Mouse (Mus musculus) midbrain, embryonic 13.5 days (tissue): ENCODE data around the gene Lhx9. TPM values are rescaled to one million over a fixed set of nuclear protein-coding genes. Genes with fewer than 3 reads are reported as not detected.
"Not testable (repeated sequence)": the region's sequence is repeated elsewhere in the genome, so short reads cannot be mapped to it uniquely, and the experiment has no call there.

ENCODE experiments used
- ATAC-seq: fragments of 200-750 bp; cut with Nextera tagmentation; 2 replicates; pipeline ENCODE4 v1.8.0; 2017; ENCODE audit warnings: mild to moderate bottlenecking, moderate TSS enrichment, moderate library complexity
- H3K27ac ChIP-seq: fragments of 300-500 bp; sonication (generic); 2 replicates; pipeline ENCODE4 v1.5.1; 2015; ENCODE audit warnings: inconsistent platforms, mild to moderate bottlenecking, moderate library complexity
- H3K27me3 ChIP-seq: fragments of 300-500 bp; sonication (generic); 2 replicates; pipeline ENCODE4 v1.6.1; 2015; ENCODE audit warnings: mild to moderate bottlenecking, inconsistent platforms
- H3K36me3 ChIP-seq: fragments of 300-500 bp; sonication (generic); 2 replicates; pipeline ENCODE4 v1.6.1; 2015; ENCODE audit warnings: mild to moderate bottlenecking, inconsistent platforms
- H3K4me1 ChIP-seq: fragments of 300-500 bp; sonication (generic); replicated peaks from 2 replicates; pipeline ENCODE4 v1.6.1; 2015; ENCODE audit warnings: inconsistent platforms
- H3K4me2 ChIP-seq: fragments of 300-500 bp; sonication (generic); replicated peaks from 2 replicates; pipeline ENCODE4 v1.6.1; 2015; ENCODE audit warnings: moderate library complexity, mild to moderate bottlenecking, inconsistent platforms
- H3K4me3 ChIP-seq: fragments of 300-500 bp; sonication (generic); replicated peaks from 2 replicates; pipeline ENCODE4 v1.5.1; 2015; ENCODE audit warnings: mild to moderate bottlenecking, inconsistent platforms
- H3K9ac ChIP-seq: fragments of 300-500 bp; sonication (generic); replicated peaks from 2 replicates; pipeline ENCODE4 v1.6.1; 2015; ENCODE audit warnings: mild to moderate bottlenecking, inconsistent platforms
- H3K9me3 ChIP-seq: fragments of 300-500 bp; sonication (generic); 2 replicates; pipeline ENCODE4 v1.6.1; 2016; ENCODE audit warnings: mild to moderate bottlenecking, inconsistent platforms
- WGBS: fragments of 180-500 bp; shearing (Covaris S2); methylation state at CpG from one replicate; pipeline ENCODE4 v1.1.7; 2015; 5-methylcytosine and 5-hydroxymethylcytosine counted together
- polyA plus RNA-seq: library from polyadenylated mRNA; unstranded; fragments of >200 nt; fragmentation: Nextera tagmentation; extraction: Ambion mirVana; gene quantifications from 2 replicates; pipeline ENCODE4 v1.2.1, GENCODE M21; 2015

Lhx9 gene
- polyA plus RNA-seq: 132 and 143 TPM in 2 replicates

DNA sequence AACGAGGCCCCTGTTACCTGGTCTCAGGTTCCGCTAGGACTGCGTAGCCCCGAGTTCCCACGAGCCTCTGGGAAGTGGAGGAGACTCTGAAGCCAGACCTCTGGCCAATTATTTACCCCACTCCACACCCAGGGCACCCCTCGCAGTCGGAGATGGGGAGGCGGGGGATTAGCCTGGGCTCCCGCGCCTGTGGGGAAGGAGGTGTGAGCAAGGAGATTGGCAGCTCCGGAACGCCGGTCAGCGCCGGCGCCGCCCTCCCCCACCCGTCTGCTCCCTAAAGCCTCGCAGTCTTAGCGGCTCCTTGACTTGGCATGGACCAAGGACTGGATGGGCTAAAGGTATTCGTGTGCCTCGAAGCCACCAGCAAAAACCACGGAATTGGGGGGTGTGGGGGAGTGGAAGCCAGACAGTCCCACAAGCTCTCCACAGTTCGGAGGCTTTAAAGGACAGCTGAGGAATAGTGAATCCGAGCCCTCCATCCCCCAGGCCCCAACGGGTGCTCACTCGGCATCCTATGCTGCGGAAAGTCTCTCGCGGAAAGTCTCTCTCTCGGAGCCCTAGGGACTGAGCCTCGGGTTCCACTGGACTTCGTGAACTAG, at the start of gene Lhx9:
Gene Lhx9 (minus strand): TSS at position 67 of the 599 bp plus-strand sequence.
- Histone ChIP-seq H3K27me3 (peaks cover 72% of the 10 kb centered on the region), H3K9ac (peak within 1 kb of the TSS; percentile 95), H3K4me2 (peak within 1 kb of the TSS; percentile 67), H3K4me1 (peaks cover 26% of the 10 kb centered on the region), H3K36me3 (peaks cover 10% of the 10 kb centered on the region; the same call in 1 of the 2 replicates), H3K4me3 (peak within 1 kb of the TSS; percentile 55), H3K27ac (peak within 1 kb of the TSS; percentile 90), H3K9me3 (no peaks in the 10 kb centered on the region)
- WGBS: under 1% methylated on average over 33 of the region's 33 CpGs
- ATAC-seq: peak; percentile 79

DNA sequence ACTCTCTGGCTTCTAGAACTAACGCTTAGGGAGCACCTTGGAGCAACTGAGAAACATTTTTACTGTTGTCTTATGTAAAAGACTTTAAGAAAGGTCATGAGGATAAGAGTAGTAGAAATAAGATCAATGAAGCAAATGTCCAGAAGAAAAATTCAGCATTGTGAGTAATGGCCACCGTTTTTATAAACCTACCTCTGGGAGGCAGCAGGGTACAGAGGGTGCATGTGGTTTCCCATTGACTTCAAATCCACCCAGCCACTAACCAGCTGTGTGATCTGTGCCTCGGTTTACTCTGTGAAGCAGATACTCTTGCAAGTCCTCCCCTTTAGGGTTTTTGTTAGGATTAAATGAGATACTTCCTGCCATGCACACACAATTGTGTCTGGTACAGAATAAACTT, 47.7 kb upstream of the Lhx9 start:
- ATAC-seq: no peak
- no peak overlapping the region for H3K4me2 ChIP-seq
- H3K9ac ChIP-seq: no peak overlapping the region
- no peak overlapping the region for H3K4me3 ChIP-seq
- no peaks in the 10 kb centered on the region; the same call in 1 of the 2 replicates for H3K9me3 ChIP-seq
- no peaks in the 10 kb centered on the region for H3K27me3 ChIP-seq
- H3K4me1 ChIP-seq: no peaks in the 10 kb centered on the region
- no peak overlapping the region for H3K27ac ChIP-seq
- 84% methylated on average over 3 of the region's 3 CpGs for whole genome bisulfite sequencing
- H3K36me3 ChIP-seq: no peaks in the 10 kb centered on the region

DNA sequence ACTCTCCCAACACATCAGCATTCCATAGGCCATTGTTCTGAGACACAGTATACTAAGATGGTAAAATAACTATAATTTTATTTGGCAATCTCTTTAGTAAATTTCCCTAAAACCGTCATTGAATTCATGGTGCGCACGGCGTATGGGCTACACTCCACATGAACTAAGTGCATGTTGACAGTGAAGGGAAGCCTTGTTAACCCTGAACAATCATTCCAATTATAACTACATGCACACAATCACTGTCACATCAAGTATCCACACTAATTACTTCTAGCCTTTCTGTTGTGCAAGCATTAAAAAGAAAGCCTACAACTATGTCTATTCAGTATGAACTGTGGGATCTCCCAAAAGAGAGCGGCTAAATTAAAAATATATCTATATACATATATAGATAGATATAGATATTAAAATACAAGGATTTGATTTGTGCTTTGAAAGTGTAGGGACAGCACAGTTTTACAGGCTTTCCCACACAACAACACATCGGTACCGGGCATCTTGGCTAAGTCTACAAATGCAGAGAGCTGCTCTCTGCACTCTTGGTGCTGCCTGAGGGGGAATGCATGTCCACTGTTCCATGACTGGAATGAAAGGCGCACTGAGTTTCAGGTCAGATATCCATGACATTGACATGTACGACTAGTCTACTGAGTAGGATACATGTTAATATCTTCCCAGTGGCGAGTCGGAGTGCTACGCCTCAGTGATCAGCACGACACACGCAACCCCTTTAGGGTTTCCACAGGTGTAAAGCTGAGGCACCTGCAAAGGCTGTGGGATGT, 29.3 kb upstream of the Lhx9 start:
- Histone ChIP-seq H3K9me3 (no peaks in the 10 kb centered on the region), H3K36me3 (no peaks in the 10 kb centered on the region), H3K4me3 (no peak overlapping the region), H3K27me3 (no peaks in the 10 kb centered on the region), H3K27ac (no peak overlapping the region), H3K4me2 (no peak overlapping the region), H3K4me1 (no peaks in the 10 kb centered on the region), H3K9ac (no peak overlapping the region)
- no peak for ATAC-seq
- 92% methylated on average over 14 of the region's 14 CpGs for WGBS

DNA sequence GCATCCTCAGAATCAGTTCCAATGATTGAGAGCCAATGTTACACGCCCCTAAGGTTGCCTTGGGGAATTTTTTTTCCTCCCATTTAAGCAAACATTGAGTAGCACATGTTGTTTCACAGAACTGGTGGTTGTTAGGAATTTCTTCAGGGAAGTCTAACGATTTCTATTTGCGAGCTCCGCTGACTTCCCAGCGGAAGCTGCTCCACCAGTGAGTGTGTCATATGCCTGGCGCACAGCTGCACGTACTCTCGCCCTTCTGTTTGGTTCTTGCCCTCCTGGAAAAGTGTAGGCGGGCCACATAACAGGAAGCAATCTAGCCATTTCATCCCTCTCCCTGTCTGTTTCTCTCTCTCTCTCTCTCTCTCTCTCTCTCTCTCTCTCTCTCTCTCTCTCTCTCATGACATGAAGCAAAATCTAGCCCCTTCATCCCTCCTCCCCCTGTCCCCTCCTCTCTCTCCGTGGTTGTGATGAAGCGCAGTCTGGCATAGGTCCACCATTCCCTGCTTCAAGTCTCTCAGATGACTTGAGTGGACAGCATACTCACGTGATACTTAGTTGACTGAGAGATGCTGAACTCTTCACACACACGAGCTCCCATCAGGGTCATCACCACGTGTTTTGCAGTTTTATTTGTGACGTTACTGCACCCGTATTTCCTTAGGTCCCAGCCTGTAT, 28.1 kb upstream of the Lhx9 start:
- Histone ChIP-seq H3K4me2 (no peak overlapping the region), H3K27me3 (no peaks in the 10 kb centered on the region), H3K9ac (no peak overlapping the region), H3K4me3 (no peak overlapping the region), H3K4me1 (no peaks in the 10 kb centered on the region), H3K36me3 (no peaks in the 10 kb centered on the region), H3K27ac (no peak overlapping the region), H3K9me3 (no peaks in the 10 kb centered on the region)
- ATAC-seq: no peak
- 80% methylated on average over 16 of the region's 16 CpGs for WGBS

DNA sequence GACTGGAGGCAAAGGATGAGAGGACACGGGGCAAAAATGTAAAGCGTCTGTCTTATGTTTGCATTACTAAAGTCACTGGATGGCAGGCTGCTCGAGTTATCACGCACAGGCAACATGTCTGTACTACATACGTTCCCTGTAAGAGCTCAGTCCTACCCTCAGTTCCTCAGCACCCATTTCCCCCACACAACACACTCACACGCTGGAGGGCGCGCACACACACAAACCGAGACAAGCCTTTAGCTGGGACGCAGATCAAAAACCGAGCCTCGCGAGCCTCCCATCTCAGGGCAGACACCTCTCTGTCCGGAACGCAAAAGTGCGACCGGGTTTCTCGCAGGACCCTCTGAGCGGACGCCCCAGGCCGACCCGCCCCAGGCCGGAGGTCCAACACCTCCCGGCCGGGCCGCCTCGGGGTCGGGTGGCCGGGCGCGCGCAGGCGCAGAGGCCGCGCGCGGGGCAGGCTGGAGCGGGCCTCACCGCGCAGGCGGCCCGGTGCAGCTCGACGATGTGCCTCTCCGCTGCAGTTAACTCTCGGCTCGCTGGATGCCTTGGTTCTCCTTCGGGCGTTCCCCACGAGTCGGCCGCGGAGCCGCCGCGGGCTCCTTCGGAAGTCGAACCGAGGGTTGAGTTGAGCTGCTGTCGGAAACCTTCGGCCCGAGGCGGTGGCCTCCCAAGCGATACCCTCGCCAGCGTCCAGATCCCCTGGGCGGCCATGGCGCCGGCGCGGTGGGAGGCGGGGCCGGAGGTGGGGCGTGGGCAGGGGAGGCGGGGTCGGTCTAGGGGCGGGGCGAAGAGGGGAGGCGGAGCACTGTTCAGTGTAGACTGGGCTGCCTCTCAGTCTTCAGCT, 7.9 kb upstream of the Lhx9 start, which contains the start of gene 2310009B15Rik:
Gene 2310009B15Rik (minus strand): TSS at position 752 of the 850 bp plus-strand sequence.
- H3K9me3 ChIP-seq, H3K4me1 ChIP-seq, H3K27me3 ChIP-seq, H3K36me3 ChIP-seq: not testable (repeated sequence)
- Histone ChIP-seq H3K27ac (peak within 1 kb of the TSS; percentile 86), H3K9ac (peak within 1 kb of the TSS; percentile 65), H3K4me2 (peak within 1 kb of the TSS; percentile 35), H3K4me3 (peak within 1 kb of the TSS; percentile 47)
- WGBS: 0% methylated on average over 42 of the region's 79 CpGs
- peak; percentile 99 for ATAC-seq

DNA sequence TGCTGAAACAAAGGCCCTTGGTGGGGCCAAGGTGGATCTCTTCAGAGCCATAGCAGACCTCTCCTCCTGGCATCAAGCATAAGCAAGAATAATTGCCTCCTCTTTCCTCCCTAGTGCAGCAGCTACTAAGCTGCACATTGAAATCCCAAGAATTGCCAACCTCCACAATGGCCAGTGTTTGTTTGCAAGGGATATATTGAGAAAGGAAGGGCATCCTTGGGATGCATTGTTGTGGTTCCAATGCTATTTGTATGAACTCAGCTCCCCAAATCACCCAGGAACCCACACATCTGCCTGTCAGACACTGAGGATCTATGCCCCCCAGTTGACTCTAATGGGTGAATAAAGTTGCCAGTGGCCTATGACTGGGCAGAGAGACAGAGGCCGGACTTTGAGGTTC, 2.4 kb upstream of the Lhx9 start:
- H3K4me1 ChIP-seq: peaks cover 26% of the 10 kb centered on the region
- H3K4me2 ChIP-seq: no peak overlapping the region
- H3K36me3 ChIP-seq: peaks cover 10% of the 10 kb centered on the region; the same call in 1 of the 2 replicates
- no peaks in the 10 kb centered on the region for H3K9me3 ChIP-seq
- H3K27ac ChIP-seq: no peak overlapping the region
- WGBS: 96% methylated on average over 1 of the region's 1 CpGs
- ATAC-seq: no peak
- H3K27me3 ChIP-seq: peaks cover 50% of the 10 kb centered on the region
- H3K9ac ChIP-seq: no peak overlapping the region
- no peak overlapping the region for H3K4me3 ChIP-seq

DNA sequence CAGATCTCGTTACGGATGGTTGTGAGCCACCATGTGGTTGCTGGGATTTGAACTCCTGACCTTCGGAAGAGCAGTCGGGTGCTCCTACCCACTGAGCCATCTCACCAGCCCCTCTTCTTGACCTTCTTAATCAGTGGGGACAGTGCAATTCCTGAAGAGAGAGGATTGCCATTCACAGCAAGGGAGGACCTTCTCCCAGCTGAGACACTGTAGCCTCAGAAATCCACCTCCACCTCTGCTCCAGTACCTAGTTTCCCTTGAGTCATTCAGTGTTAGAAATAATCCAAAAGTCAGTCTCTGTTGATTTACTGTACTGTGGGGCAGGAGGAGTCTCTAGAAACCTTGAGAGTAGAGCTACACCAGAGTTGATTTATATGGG, 1.8 kb upstream of the Lhx9 start:
- Histone ChIP-seq H3K9ac (no peak overlapping the region), H3K4me1 (peaks cover 23% of the 10 kb centered on the region), H3K4me2 (no peak overlapping the region), H3K36me3 (peaks cover 10% of the 10 kb centered on the region; the same call in 1 of the 2 replicates), H3K27me3 (peaks cover 56% of the 10 kb centered on the region), H3K27ac (no peak overlapping the region), H3K4me3 (no peak overlapping the region), H3K9me3 (no peaks in the 10 kb centered on the region)
- ATAC-seq: no peak
- WGBS: 46% methylated on average over 2 of the region's 4 CpGs

DNA sequence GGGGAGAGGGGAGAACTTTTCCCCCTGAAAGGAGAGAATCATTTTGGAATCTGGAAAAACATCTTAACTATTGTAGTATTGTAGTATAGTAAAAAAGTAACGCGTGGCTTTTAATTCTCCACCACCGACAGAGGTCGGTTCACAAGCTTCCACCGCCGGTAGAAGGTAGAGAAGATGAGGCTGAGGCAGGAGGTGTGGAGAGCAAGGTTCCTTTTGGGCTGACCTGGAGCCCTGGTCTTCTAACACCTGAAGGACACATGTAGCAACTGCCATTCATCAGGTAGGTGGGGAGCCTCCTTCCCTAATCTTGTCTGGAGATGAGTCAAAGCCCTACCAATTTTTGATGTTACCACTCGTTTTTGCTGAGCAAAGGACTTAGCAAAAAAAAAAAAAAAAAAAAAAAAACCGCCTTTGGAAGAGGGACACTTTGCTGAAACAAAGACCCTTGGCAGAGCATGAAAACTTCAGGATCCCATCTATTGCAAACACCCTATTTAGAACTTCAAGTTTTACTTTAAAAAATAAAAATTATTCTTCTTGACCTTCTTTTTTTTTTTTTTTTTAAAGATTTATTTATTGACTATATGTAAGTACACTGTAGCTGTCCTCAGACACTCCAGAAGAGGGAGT, 1.3 kb upstream of the Lhx9 start:
- 7% methylated on average over 8 of the region's 8 CpGs for WGBS
- no peaks in the 10 kb centered on the region for H3K9me3 ChIP-seq
- ATAC-seq: no peak
- H3K4me3 ChIP-seq: 0 out of 2 replicates have a peak overlapping the region, but pooled peaks have one; percentile 55
- H3K4me2 ChIP-seq: peak overlapping the region; percentile 67
- H3K9ac ChIP-seq: no peak overlapping the region
- peaks cover 10% of the 10 kb centered on the region; the same call in 1 of the 2 replicates for H3K36me3 ChIP-seq
- H3K4me1 ChIP-seq: peaks cover 18% of the 10 kb centered on the region
- peaks cover 61% of the 10 kb centered on the region for H3K27me3 ChIP-seq
- no peak overlapping the region for H3K27ac ChIP-seq

DNA sequence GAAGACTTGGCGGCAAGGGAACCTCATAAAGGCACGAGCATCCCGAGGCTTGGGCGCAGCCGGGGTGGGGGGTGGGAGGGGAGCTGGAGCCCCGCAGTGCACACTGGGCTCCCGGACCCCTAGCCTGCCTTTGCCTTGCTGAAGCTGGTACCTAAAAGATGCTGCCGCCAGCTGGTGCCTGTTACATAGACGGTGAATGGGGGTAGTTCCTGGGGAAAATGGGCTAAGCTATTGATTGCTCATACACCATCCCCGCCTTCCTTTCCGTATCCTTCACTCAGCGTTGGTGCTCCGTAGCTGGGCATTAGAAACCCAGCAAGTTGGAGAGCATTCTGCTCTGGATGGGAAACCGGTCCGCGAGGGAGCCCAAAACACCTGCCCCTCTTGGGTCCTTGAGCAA, 351 bp downstream of the Lhx9 start:
- Histone ChIP-seq H3K36me3 (peaks cover 10% of the 10 kb centered on the region; the same call in 1 of the 2 replicates), H3K4me2 (peak overlapping the region; percentile 67), H3K4me3 (peak overlapping the region; percentile 55), H3K27me3 (peaks cover 77% of the 10 kb centered on the region), H3K9ac (peak overlapping the region; percentile 72), H3K4me1 (peaks cover 31% of the 10 kb centered on the region), H3K27ac (peak overlapping the region; percentile 90), H3K9me3 (no peaks in the 10 kb centered on the region)
- ATAC-seq: peak; percentile 60
- WGBS: 0% methylated on average over 16 of the region's 16 CpGs

DNA sequence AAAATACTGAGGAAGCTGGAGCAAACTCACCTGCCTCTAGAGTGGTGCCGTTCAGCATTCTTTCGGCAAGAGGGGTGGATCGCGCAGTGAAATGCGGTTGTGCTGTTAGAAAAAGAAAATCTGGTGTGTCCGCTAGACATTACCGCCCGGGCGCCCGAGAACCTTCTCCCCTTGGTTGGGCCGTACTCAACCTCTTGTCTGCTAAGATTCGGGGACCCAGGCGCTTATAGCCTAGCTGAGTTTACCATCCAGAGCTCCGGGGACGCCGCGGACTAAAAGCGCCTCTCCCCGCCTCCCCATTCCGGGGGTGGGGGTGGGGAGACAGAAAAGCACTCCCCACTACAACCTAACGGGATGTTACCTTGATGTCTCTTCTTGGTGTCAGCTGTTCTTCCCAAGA, 1.2 kb downstream of the Lhx9 start:
- Histone ChIP-seq H3K9me3 (no peaks in the 10 kb centered on the region), H3K9ac (peak overlapping the region; percentile 95), H3K4me1 (peaks cover 35% of the 10 kb centered on the region), H3K27me3 (peaks cover 85% of the 10 kb centered on the region), H3K4me3 (peak overlapping the region; percentile 55), H3K4me2 (peak overlapping the region; percentile 67), H3K27ac (peak overlapping the region; percentile 88), H3K36me3 (peaks cover 10% of the 10 kb centered on the region; the same call in 1 of the 2 replicates)
- no peak for ATAC-seq
- under 1% methylated on average over 21 of the region's 21 CpGs for WGBS

DNA sequence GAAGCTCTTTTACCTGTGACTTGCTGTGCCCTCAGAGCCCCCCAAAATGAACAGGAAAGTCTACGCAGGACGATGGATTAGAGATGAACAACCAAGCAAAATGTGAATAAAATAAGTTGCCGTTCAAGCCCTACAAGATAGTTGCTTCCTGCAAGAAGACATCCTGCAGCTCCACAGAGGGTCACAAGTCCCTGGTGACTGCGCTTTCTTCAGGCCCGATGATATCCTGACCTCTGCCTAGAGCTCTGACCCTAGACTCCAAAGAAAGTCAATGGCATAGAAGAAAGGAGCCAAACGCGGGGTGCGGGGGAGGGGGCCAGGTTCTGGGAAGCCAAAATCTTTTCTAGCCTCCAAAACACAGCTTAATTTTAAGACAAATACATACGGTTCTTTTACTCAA, 1.8 kb downstream of the Lhx9 start:
- Histone ChIP-seq H3K27me3 (peaks cover 84% of the 10 kb centered on the region), H3K9ac (peak overlapping the region; percentile 95), H3K4me3 (peak overlapping the region; percentile 55), H3K4me2 (peak overlapping the region; percentile 67), H3K27ac (peak overlapping the region; percentile 88), H3K4me1 (peaks cover 37% of the 10 kb centered on the region), H3K36me3 (peaks cover 8% of the 10 kb centered on the region; the same call in 1 of the 2 replicates), H3K9me3 (no peaks in the 10 kb centered on the region)
- WGBS: 2% methylated on average over 9 of the region's 9 CpGs
- no peak for ATAC-seq
